Mouse (Mus musculus) ovary, postnatal 14 days (tissue): ENCODE measurements around the gene Ifitm10.
"Not testable (repeated sequence)": the region's sequence is repeated elsewhere in the genome, so short reads cannot be mapped to it uniquely, and the experiment has no call there.

Experiments
- DNase-seq: peaks from one replicate; pipeline ENCODE4 v3.0.0; 2022; ENCODE audit warnings: low spot score

Ifitm10 gene

GRCm38 (mm10) chr7:142373641-142374412, at the start of gene Ifitm10:
Ifitm10 (minus strand) TSS chr7:142373753.
- DNase-seq = no peak

GRCm38 (mm10) chr7:142421826-142422225, 48.3 kb upstream of the Ifitm10 start:
- DNase-seq = no peak

- DNase-seq = no peak
These were observed 46.3 kb upstream of the Ifitm10 start for GRCm38 (mm10) chr7:142419887-142420286.

GRCm38 (mm10) chr7:142418679-142419078, 45.1 kb upstream of the Ifitm10 start:
- no peak for DNase-seq

GRCm38 (mm10) chr7:142418027-142418426, 44.5 kb upstream of the Ifitm10 start:
- no peak for DNase-seq

- DNase-seq = no peak
These were observed 42.7 kb upstream of the Ifitm10 start for GRCm38 (mm10) chr7:142416225-142416624.

GRCm38 (mm10) chr7:142415314-142415713, 41.8 kb upstream of the Ifitm10 start:
- DNase-seq = no peak

GRCm38 (mm10) chr7:142413285-142413684, 39.7 kb upstream of the Ifitm10 start:
- DNase-seq = no peak

GRCm38 (mm10) chr7:142409603-142410002, 36.0 kb upstream of the Ifitm10 start:
- DNase-seq = no peak

- DNase-seq = no peak
These were observed 35.1 kb upstream of the Ifitm10 start for GRCm38 (mm10) chr7:142408686-142409085.

- DNase-seq = no peak
These were observed 34.4 kb upstream of the Ifitm10 start for GRCm38 (mm10) chr7:142407935-142408334.

- not testable (repeated sequence) for DNase-seq
These were observed 31.6 kb upstream of the Ifitm10 start for GRCm38 (mm10) chr7:142405134-142405533.

GRCm38 (mm10) chr7:142403591-142403990, 30.0 kb upstream of the Ifitm10 start:
- no peak for DNase-seq

GRCm38 (mm10) chr7:142400750-142401142, 27.2 kb upstream of the Ifitm10 start:
- DNase-seq = no peak

- no peak for DNase-seq
These were observed 26.7 kb upstream of the Ifitm10 start for GRCm38 (mm10) chr7:142400112-142400749.

GRCm38 (mm10) chr7:142399250-142399649, 25.7 kb upstream of the Ifitm10 start:
- DNase-seq = no peak

- DNase-seq = no peak
These were observed 24.5 kb upstream of the Ifitm10 start for GRCm38 (mm10) chr7:142398052-142398451.

- no peak for DNase-seq
These were observed 23.1 kb upstream of the Ifitm10 start for GRCm38 (mm10) chr7:142396611-142397010.

- no peak for DNase-seq
These were observed 21.9 kb upstream of the Ifitm10 start for GRCm38 (mm10) chr7:142395472-142395871.

- no peak for DNase-seq
These were observed 21.0 kb upstream of the Ifitm10 start for GRCm38 (mm10) chr7:142394261-142395190.

- DNase-seq = no peak
These were observed 19.6 kb upstream of the Ifitm10 start for GRCm38 (mm10) chr7:142393191-142393590.

GRCm38 (mm10) chr7:142391609-142392008, 18.1 kb upstream of the Ifitm10 start:
- no peak for DNase-seq
